Mouse (Mus musculus): ENCODE data around the gene Mecp2.

Gene Mecp2

DNA sequence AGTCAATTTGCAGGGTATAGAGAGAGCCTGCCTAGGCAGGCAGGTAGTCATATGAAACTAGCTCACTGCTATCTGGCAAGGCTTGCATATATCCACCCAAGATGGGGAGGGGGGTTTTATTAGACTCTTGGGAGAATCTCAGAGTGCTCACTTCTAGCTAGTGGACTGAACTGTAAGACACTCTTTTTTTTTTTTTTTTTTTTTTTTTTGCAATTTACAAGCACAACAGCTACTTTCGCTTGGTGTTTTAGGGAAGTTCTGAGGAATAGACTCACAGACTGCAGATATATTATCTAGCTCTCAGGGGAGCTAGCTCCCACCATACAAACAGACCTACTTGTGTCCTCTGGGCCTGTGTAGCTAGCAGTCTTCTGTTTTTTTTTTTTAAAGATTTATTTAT is 120.6 kb downstream of the Mecp2 start:
- DNase-seq (ENCODE audit: extremely low spot score, low spot score), result no peak

DNA sequence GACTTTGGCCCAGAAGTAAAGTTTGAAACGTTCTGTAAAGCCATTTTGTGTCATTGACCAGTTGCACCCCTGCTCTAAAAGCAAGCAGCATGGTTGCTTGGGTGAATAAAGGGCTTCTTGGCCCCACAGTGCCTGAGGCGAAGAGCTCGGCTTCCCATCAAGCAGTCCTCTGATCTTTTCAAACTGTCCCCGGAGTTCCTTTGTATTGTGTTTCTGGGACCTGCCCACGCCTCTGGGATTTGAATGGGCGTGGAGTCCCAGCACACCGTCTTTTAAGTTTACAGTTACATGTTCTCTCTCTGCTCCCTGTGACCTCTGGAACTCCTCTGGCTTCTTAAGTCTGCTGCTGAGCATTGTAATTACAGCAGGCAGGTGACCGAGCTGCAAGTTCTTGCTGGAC is 127.1 kb downstream of the Mecp2 start:
- no peak for DNase-seq (ENCODE audit: extremely low spot score, low spot score)

DNA sequence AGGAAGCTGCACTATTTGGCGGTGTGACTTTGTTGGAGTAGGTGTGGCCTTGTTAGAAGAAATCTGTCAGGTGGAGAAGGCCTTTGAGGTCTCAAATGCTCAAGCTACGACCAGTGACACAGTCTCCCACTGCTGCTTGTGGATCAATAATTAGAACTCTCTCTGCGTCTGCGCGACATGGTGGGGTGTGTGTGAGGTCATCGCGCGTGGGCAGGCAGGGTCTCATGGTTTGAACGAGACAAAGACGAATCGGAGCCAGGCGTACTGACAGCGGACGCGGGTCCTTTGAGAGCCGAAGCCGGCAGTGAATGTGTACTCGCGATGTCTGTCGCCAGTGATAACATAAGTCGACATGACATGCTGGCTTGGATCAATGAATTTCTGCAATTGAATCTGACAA is 128.8 kb downstream of the Mecp2 start:
- no peak for DNase-seq (ENCODE audit: extremely low spot score, low spot score)

DNA sequence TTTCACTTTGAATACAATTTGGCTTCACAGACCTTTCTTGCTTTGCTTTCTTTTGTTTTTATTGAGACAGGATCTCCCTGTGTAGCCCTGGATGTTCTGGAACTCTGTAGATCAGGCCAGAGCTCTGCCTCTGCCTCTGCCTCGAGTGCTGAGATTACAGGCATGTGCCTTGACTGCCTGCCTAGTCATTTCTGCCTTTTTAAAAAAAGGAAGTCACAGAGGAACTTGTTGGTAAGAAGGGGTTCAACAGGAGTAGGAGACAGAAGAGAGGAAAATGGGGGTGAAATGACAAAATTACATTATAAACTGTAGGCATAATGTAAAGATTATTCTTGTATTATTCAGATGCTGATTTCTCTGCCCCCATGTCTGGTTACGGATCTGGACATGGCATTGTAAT is 131.5 kb downstream of the Mecp2 start:
- no peak for DNase-seq (ENCODE audit: extremely low spot score, low spot score)

DNA sequence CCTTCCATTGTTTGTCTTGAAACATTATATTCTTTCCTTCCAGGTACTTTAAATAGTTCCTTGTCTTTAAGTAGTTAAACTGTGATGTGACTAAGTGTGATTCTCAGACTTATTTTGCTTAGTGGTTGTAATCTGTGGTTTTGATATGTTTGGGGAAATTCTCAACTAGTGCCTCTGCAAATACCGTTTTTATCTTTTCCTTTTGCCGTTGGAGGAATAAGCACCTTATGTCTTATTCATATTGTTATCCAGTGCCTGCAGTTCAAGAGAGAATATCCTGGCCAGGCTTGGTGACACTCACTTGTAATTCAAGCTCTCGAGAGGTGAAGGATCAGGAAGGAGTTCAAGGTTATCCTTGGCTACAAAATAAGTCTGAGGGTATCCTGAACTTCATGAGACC is 134.1 kb downstream of the Mecp2 start:
- DNase-seq (ENCODE audit: extremely low spot score, low spot score), result no peak

DNA sequence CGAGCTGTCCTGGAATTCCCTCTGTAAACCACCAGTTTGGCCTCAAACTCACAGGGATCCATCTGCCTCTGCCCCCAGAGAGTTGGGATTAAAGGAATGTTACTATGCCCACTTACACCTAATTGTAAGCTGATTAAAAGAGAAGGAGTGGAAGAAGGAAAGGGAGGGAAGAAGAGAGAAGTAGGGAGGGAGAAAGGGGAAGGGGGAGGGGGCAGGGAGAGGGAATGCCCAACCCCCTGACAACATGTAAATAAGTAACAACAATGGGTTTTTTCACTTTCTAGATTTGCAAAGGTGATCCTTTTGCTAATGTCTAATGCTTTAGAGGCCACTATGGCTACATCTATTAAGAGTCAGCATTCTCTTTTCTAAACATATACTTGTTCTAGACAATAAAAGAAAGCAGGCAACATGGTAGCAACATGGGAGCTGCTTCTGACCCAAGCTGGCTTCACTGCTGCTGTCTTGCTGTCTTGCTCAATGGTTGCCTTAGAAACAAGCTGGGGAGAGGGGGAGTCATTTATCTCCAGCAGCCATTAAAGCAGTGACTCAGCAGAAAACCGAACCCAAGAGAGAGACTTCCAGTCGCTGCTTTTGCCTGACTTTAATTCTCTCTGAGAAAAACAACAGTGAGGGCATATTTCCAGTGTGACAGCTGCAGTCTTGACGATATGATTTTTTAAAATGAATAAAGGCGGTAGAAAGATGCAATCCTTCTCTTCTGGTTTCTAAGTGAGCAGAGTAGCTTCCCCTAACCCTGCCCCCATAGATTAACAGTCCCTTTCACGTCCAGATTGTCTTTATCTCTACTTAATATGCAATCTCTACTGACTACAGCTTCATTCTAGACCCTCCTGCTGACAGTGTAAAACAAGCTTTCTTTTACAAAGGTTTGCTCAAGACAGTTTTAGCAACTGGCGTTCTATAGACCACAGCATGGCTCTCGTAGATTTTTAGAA is 136.0 kb downstream of the Mecp2 start:
- DNase-seq (ENCODE audit: extremely low spot score, low spot score), result peak; percentile 37

DNA sequence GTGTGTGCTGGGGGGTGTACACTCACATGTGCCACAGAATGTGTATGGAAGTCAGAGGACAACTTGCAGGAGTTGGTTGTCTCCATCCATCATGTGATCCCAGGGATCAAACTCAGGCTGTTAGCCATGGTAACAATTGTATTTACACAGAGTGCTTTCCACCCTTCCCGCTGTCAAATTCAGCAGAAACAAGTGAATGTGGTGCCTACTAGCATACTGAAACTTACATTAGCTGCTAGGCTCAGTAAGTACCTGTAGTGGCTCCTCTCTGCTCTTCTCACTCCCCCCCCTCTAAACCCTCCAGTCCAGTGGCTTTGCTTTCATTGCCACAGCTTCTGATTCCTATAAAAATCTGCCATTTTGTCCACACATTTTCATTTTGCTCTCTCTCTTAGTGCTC is 157.4 kb downstream of the Mecp2 start:
- no peak for DNase-seq (ENCODE audit: extremely low spot score, low spot score)

Data from neural tube, embryonic 10.5 days (tissue).